Mouse (Mus musculus): ENCODE results near the gene Abcb6. TPM values are rescaled to one million over a fixed set of nuclear protein-coding genes. Genes with fewer than 3 reads are reported as not detected.

The Abcb6 gene
- polyA plus RNA-seq, 1 experiment from 2014 or later: 25.9 TPM

- peak; percentile 48 for ATAC-seq
These were observed 30.2 kb upstream of the Abcb6 start, which contains the start of the genes Glb1l and Stk16 for GRCm38 (mm10) chr1:75210136-75211087. Gene Glb1l (minus strand): TSS chr1:75210813. Gene Stk16 (plus strand): TSS chr1:75210838.

GRCm38 (mm10) chr1:75208967-75209678 is 28.9 kb upstream of the Abcb6 start:
- in situ Hi-C loops (cut with MboI; ENCODE audit: low pct_unique_long_range_greater_than_20kb): no loop called here
- TF ChIP-seq CTCF (IDR thresholded peaks at IDR 0.05): no peak
- POLR2A ChIA-PET: interaction anchor here (0.9 to 1.1 kb wide), 4 partner anchors 9 to 85 kb away, joined by 3 to 4 read pairs (median 3); no protein-coding TSS in a partner anchor
- DNase-seq (ENCODE audit: low read depth, low spot score) (no peak), ATAC-seq (peak; percentile 27)
- CTCF ChIA-PET: interaction anchor here (1.0 to 1.3 kb wide), 3 partner anchors 9 to 43 kb away, joined by 3 to 6 read pairs (median 5); no protein-coding TSS in a partner anchor
- no peaks in the 10 kb centered on the region for H3K27me3 ChIP-seq

More at GRCm38 (mm10) chr1:75210136-75211087, 30.2 kb upstream of the Abcb6 start, which contains the start of the genes Glb1l and Stk16:
- no peaks in the 10 kb centered on the region for H3K27me3 ChIP-seq
- in situ Hi-C loops (cut with MboI; ENCODE audit: low pct_unique_long_range_greater_than_20kb): no loop called here
- no peak for TF ChIP-seq CTCF (IDR thresholded peaks at IDR 0.05)
- CTCF ChIA-PET: interaction anchor here (0.9 to 1.0 kb wide), 3 partner anchors 9 to 41 kb away, joined by 3 to 4 read pairs (median 3); partner anchors contain the start of gene Tuba4a
- POLR2A ChIA-PET: interaction anchor here (0.9 to 1.3 kb wide), 3 partner anchors 27 to 38 kb away, joined by 3 read pairs; no protein-coding TSS in a partner anchor
- DNase-seq (ENCODE audit: low read depth, low spot score): peak; percentile 84

GRCm38 (mm10) chr1:75201236-75201635 is 21.0 kb upstream of the Abcb6 start:
- ChIA-PET POLR2A (no interaction called here), CTCF (interaction anchor here (0.9 to 1.9 kb wide), 2 partner anchors 8 to 47 kb away, joined by 3 to 6 read pairs; no protein-coding TSS in a partner anchor)
- DNase-seq (ENCODE audit: low read depth, low spot score) (no peak), ATAC-seq (no peak)
- no peak for TF ChIP-seq CTCF (IDR thresholded peaks at IDR 0.05)
- H3K27me3 ChIP-seq: no peaks in the 10 kb centered on the region
- in situ Hi-C loops (cut with MboI; ENCODE audit: low pct_unique_long_range_greater_than_20kb): no loop called here

- ATAC-seq (peak; percentile 49), DNase-seq (ENCODE audit: low read depth, low spot score) (no peak)
- ChIA-PET CTCF (interaction anchor here (0.7 kb wide), 1 partner anchor 12 kb away, joined by 3 read pairs; the partner anchor contains the start of gene Abcb6), POLR2A (interaction anchor here (1.6 to 3.8 kb wide), 2 partner anchors 12 to 21 kb away, joined by 7 to 15 read pairs; partner anchors contain the start of gene Abcb6)
- in situ Hi-C loops (cut with MboI; ENCODE audit: low pct_unique_long_range_greater_than_20kb): no loop called here
- no peak for TF ChIP-seq CTCF (IDR thresholded peaks at IDR 0.05)
- no peaks in the 10 kb centered on the region for H3K27me3 ChIP-seq
These were observed 12.3 kb upstream of the Abcb6 start for GRCm38 (mm10) chr1:75192452-75192851.

GRCm38 (mm10) chr1:75191622-75192402 is 11.6 kb upstream of the Abcb6 start, which contains the start of the genes Ankzf1 and Atg9a:
Gene Ankzf1 (plus strand): TSS chr1:75192151.
Gene Atg9a (minus strand): TSS chr1:75192196.
- POLR2A ChIA-PET: interaction anchor here (1.6 to 3.8 kb wide), 2 partner anchors 12 to 22 kb away, joined by 7 to 15 read pairs; partner anchors contain the start of gene Abcb6
- CTCF ChIA-PET: interaction anchor here (0.7 to 0.9 kb wide), 2 partner anchors 11 to 60 kb away, joined by 3 read pairs; partner anchors contain the start of gene Abcb6
- ATAC-seq (peak; percentile 96), DNase-seq (ENCODE audit: low read depth, low spot score) (peak; percentile 87)
- H3K27me3 ChIP-seq: no peaks in the 10 kb centered on the region
- in situ Hi-C loops (cut with MboI; ENCODE audit: low pct_unique_long_range_greater_than_20kb): no loop called here
- TF ChIP-seq CTCF (IDR thresholded peaks at IDR 0.05): no peak

GRCm38 (mm10) chr1:75191258-75191621 is 11.0 kb upstream of the Abcb6 start:
- no peak for DNase-seq (ENCODE audit: low read depth, low spot score)
- in situ Hi-C loops (cut with MboI; ENCODE audit: low pct_unique_long_range_greater_than_20kb): no loop called here
- peak; percentile 9 for ATAC-seq
- TF ChIP-seq CTCF (IDR thresholded peaks at IDR 0.05): no peak
- ChIA-PET CTCF (interaction anchor here (0.9 kb wide), 1 partner anchor 60 kb away, joined by 3 read pairs; no protein-coding TSS in a partner anchor), POLR2A (interaction anchor here (1.6 to 3.8 kb wide), 2 partner anchors 11 to 22 kb away, joined by 7 to 15 read pairs; partner anchors contain the start of gene Abcb6)
- no peaks in the 10 kb centered on the region for H3K27me3 ChIP-seq

GRCm38 (mm10) chr1:75190577-75190976 is 10.4 kb upstream of the Abcb6 start:
- CTCF ChIA-PET: interaction anchor here (1.5 kb wide), 1 partner anchor 11 kb away, joined by 4 read pairs; the partner anchor contains the start of gene Abcb6
- no peak for TF ChIP-seq CTCF (IDR thresholded peaks at IDR 0.05)
- no peaks in the 10 kb centered on the region for H3K27me3 ChIP-seq
- in situ Hi-C loops (cut with MboI; ENCODE audit: low pct_unique_long_range_greater_than_20kb): no loop called here
- ATAC-seq: no peak
- DNase-seq (ENCODE audit: low read depth, low spot score): no peak
- POLR2A ChIA-PET: interaction anchor here (0.8 to 3.8 kb wide), 3 partner anchors 8 to 20 kb away, joined by 3 to 15 read pairs (median 5); partner anchors contain the start of gene Abcb6

GRCm38 (mm10) chr1:75187914-75188483 is 7.8 kb upstream of the Abcb6 start:
- POLR2A ChIA-PET: no interaction called here
- CTCF ChIA-PET: no interaction called here
- no peak for TF ChIP-seq CTCF (IDR thresholded peaks at IDR 0.05)
- no peaks in the 10 kb centered on the region for H3K27me3 ChIP-seq
- in situ Hi-C loops (cut with MboI; ENCODE audit: low pct_unique_long_range_greater_than_20kb): loop anchor here (10.0 kb wide), 1 partner anchor 67 kb away; no protein-coding TSS in a partner anchor
- ATAC-seq (no peak), DNase-seq (ENCODE audit: low read depth, low spot score) (no peak)

- ChIA-PET CTCF (interaction anchor here (1.1 kb wide), 1 partner anchor 10 kb away, joined by 3 read pairs; no protein-coding TSS in a partner anchor), POLR2A (no interaction called here)
- ATAC-seq: no peak
- no peaks in the 10 kb centered on the region for H3K27me3 ChIP-seq
- no peak for TF ChIP-seq CTCF (IDR thresholded peaks at IDR 0.05)
- DNase-seq (ENCODE audit: low read depth, low spot score): no peak
- in situ Hi-C loops (cut with MboI; ENCODE audit: low pct_unique_long_range_greater_than_20kb): loop anchor here (10.0 kb wide), 1 partner anchor 68 kb away; no protein-coding TSS in a partner anchor
These were observed 6.9 kb upstream of the Abcb6 start for GRCm38 (mm10) chr1:75187126-75187525.

Measured in Patski (cell line).